Mouse (Mus musculus) megakaryocyte, embryonic 14.5 days (primary cell): ENCODE results near the gene Sp2.

Experiments
- FLI1 ChIP-seq: IDR thresholded peaks from 2 replicates; pipeline ENCODE4 v1.6.1; 2012; ENCODE audit warnings: low read length, inconsistent platforms, mixed read lengths
- GATA1 ChIP-seq: IDR thresholded peaks from 3 replicates; pipeline ENCODE4 v1.6.1; 2012; ENCODE audit warnings: mixed read lengths, low read length, inconsistent platforms, borderline replicate concordance

GRCm38 (mm10) chr11:96969746-96970145, 13.0 kb downstream of the Sp2 start:
- TF ChIP-seq GATA1 (no peak), FLI1 (no peak)
